Mouse (Mus musculus) hindbrain, embryonic 10.5 days (tissue): Measurements from ENCODE around the gene Nle1. TPM values are rescaled to one million over a fixed set of nuclear protein-coding genes. Genes with fewer than 3 reads are reported as not detected.
A peak's percentile ranks its signal among the peaks of the same experiment; 100 is the strongest.

Experiments used
- DNase-seq: peaks from one replicate; pipeline ENCODE4 v3.0.0-alpha.2; 2017; ENCODE audit warnings: low spot score
- H3K27ac ChIP-seq: fragments of 300-500 bp; sonication (generic); 2 replicates; pipeline ENCODE4 v1.5.1; 2016; ENCODE audit warnings: mild to moderate bottlenecking, moderate library complexity
- H3K27me3 ChIP-seq: fragments of 300-500 bp; sonication (generic); 2 replicates; pipeline ENCODE4 v1.6.1; 2016; ENCODE audit warnings: mild to moderate bottlenecking; ENCODE audit not compliant: poor library complexity, insufficient read depth, severe bottlenecking
- H3K36me3 ChIP-seq: fragments of 300-500 bp; sonication (generic); 2 replicates; pipeline ENCODE4 v1.6.1; 2016; ENCODE audit warnings: mild to moderate bottlenecking, moderate library complexity
- H3K4me1 ChIP-seq: fragments of 300-500 bp; sonication (generic); replicated peaks from 2 replicates; pipeline ENCODE4 v1.6.1; 2016; ENCODE audit warnings: mild to moderate bottlenecking
- H3K4me3 ChIP-seq: fragments of 300-500 bp; sonication (generic); 2 replicates; pipeline ENCODE4 v1.5.1; 2016; ENCODE audit warnings: mild to moderate bottlenecking, moderate library complexity
- H3K9me3 ChIP-seq: fragments of 300-500 bp; sonication (generic); 2 replicates; pipeline ENCODE4 v1.6.1; 2016; ENCODE audit warnings: mild to moderate bottlenecking, moderate library complexity
- WGBS: fragments of 180-500 bp; shearing (Covaris S2); methylation state at CpG from one replicate; pipeline ENCODE4 v1.1.7; 2016; 5-methylcytosine and 5-hydroxymethylcytosine counted together
- polyA plus RNA-seq: library from polyadenylated mRNA; unstranded; fragments of >200 nt; fragmentation: Nextera tagmentation; extraction: Ambion mirVana; gene quantifications from 2 replicates; pipeline ENCODE4 v1.2.1, GENCODE M21; 2016

Nle1 gene
- polyA plus RNA-seq, 1 experiment from 2014 or later, result 37.0 TPM

DNA sequence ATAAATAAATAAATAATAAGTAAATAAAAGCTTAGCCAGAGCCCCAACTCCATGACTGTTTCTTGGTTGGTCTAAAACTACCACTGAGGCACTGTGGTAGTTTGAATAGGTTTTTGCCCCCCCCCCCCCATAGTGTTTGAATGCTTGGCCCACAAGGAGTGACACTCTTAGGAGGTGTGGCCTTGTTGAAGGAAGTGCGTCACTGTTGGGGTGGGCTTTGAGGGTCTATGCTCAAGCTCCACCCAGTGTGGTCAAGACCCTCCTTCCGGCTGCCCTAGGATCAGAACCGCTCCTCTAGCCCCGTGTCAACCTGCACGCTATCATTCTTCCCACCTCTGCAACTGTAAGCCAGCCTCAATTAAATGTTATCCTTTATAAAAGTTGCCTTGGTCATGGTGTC is 32.6 kb downstream of the Nle1 start:
- DNase-seq, result no peak
- no peak overlapping the region for H3K27ac ChIP-seq
- H3K9me3 ChIP-seq, result no peaks in the 10 kb centered on the region
- peaks cover 17% of the 10 kb centered on the region for H3K36me3 ChIP-seq
- WGBS, result 91% methylated on average over 5 of the region's 5 CpGs
- peaks cover 4% of the 10 kb centered on the region for H3K4me1 ChIP-seq
- no peaks in the 10 kb centered on the region for H3K27me3 ChIP-seq
- H3K4me3 ChIP-seq, result no peak overlapping the region

DNA sequence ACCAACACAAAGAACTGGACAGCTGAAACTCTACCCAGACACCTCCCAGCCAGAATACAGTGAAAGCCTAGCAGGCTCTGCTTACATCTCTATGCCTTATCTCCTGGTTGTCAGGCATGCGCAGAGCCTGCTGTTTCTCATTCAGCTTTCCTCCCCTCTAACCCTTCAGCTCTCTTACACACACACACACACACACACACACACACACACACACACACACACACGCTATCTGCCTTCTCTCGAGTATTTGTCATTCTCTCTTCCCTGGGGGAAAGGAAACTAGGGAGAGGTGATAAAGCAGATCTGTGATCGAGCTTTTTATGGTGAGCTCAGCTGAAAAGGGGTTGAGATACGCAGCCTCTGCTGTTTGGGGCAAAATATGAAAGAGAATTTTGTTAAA is 33.3 kb downstream of the Nle1 start:
- Histone ChIP-seq H3K9me3 (no peaks in the 10 kb centered on the region), H3K4me1 (peaks cover 11% of the 10 kb centered on the region), H3K4me3 (no peak overlapping the region), H3K27me3 (no peaks in the 10 kb centered on the region), H3K36me3 (peaks cover 14% of the 10 kb centered on the region), H3K27ac (no peak overlapping the region)
- 76% methylated on average over 5 of the region's 5 CpGs for WGBS
- no peak for DNase-seq

DNA sequence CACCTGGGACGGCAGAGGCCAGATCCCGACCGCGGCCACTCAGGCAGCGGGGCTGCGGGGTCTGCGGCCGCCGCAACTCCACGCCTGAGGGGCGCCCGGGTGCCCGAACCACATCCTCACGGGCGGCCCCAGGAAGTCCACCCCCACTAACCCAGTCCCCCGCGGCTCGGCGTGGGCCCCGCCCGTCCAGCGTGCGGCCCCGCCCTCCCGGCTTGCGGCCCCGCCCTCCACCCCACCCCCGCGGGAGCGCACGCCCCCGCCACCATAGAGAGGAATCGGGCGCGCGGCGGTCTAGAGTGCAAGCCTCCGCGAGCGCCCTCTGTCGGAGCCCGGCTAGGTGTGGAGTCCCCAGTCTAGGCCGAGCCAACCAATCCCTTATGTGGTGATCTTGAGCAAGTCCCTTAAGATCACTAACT is 37.2 kb downstream of the Nle1 start, which contains the start of gene Rffl:
Gene Rffl, minus strand, starts transcription at position 180 of the 416 bp plus-strand sequence.
- DNase-seq, result peak; percentile 91
- H3K9me3 ChIP-seq, result no peaks in the 10 kb centered on the region
- peak within 1 kb of the TSS; percentile 88 for H3K27ac ChIP-seq
- under 1% methylated on average over 43 of the region's 43 CpGs for WGBS
- peaks cover 22% of the 10 kb centered on the region for H3K4me1 ChIP-seq
- H3K36me3 ChIP-seq, result no peaks in the 10 kb centered on the region
- H3K27me3 ChIP-seq, result no peaks in the 10 kb centered on the region
- H3K4me3 ChIP-seq, result peak within 1 kb of the TSS; percentile 77

DNA sequence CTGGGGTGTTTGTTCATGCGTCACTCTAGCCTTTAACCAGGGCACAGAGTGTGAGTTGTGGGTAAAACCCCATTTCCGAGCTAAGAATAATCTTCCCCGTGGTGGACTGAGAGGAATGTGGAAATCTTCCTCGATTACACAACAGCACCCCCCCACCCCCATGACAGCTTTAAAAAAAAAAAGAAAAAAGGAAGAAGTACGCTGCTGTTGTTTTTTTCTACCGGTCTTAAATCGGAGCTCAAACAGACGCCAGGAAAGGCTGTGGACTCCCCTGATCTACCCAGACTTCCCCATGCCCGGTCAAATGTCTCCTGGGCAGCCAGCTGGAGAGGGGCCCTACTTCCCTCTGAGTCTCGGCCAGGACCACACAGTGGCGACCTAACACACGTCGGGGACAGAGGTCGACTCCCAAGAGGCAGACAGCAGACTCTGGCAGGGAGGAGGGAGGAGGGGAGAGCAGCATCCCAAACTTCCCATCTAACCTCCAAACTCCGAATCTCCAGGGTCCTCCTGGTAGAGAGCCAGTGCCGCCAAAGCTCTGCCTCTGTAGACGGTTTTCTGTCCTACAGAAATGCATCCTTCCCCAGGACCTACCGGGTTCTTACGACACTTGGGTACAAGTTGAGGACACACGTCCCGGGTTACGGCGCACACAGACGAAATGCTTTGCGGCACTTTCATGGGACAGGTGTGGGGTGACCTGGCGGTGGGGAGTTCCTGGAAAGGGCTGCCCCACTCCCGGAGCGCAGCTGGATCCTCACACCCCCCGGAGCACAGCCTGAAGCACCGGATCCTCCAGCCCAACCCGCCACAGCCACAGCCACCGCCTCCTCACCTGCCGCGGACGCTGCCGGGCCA is 37.8 kb downstream of the Nle1 start:
- DNase-seq, result peak; percentile 56
- Histone ChIP-seq H3K9me3 (no peaks in the 10 kb centered on the region), H3K4me3 (peak overlapping the region; percentile 77), H3K36me3 (no peaks in the 10 kb centered on the region), H3K4me1 (peaks cover 22% of the 10 kb centered on the region), H3K27ac (peak overlapping the region; percentile 88), H3K27me3 (no peaks in the 10 kb centered on the region)
- WGBS, result 4% methylated on average over 36 of the region's 36 CpGs

DNA sequence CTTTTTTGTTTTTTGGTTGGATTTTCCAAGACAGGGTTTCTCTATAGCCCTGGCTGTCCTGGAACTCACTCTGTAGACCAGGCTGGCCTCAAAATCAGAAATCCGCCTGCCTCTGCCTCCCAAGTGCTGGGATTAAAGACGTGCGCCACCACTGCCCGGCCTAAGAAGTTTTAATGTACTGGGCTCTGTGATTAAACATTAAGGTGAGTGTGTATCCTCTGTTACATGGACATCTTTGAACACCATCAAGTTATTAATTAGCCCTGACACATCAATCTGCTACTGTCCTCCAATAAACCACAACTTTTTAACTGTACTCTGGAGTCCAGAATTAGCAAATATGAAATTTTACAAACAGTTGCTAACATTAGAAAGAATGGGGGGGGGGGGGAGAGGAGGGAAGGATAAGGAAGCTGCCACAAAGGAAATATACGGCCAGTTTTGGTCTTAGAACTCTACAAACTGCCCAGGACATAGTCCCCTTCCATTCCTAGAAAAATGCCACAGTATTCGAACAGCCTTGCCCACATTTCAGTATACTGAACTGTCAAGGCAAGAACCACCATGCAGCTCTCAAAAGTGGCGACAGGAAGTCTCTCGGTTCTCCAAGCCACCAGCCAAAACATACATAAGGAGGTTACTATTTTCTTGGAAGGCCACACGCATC is 38.6 kb downstream of the Nle1 start:
- WGBS, result 76% methylated on average over 9 of the region's 9 CpGs
- H3K4me3 ChIP-seq, result peak overlapping the region; percentile 77
- DNase-seq, result no peak
- H3K27me3 ChIP-seq, result no peaks in the 10 kb centered on the region
- H3K27ac ChIP-seq, result 0 out of 2 replicates have a peak overlapping the region, but pooled peaks have one; percentile 35
- H3K36me3 ChIP-seq, result no peaks in the 10 kb centered on the region
- H3K9me3 ChIP-seq, result no peaks in the 10 kb centered on the region
- peaks cover 22% of the 10 kb centered on the region for H3K4me1 ChIP-seq

DNA sequence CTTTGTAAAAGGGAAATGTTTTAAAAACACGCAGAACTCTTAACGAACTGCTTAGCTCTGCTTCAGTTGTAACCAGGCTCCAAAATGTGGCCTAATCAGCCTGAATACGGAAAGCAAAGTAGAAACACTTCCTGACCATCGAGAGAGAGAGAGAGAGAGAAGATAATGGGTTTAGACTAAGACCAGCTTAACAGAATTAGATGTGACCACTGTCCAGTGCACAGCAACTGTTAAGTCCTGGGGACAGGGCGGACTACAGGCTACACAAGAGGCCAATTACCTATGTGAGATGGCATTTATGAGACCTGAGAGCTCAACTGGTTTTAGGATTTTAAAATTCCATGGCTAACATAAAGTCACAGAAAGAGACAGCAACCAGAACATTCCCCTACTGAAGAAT is 40.3 kb downstream of the Nle1 start:
- no peak for DNase-seq
- Histone ChIP-seq H3K36me3 (no peaks in the 10 kb centered on the region), H3K9me3 (no peaks in the 10 kb centered on the region), H3K4me3 (no peak overlapping the region), H3K27ac (no peak overlapping the region), H3K4me1 (peaks cover 22% of the 10 kb centered on the region), H3K27me3 (no peaks in the 10 kb centered on the region)
- 81% methylated on average over 5 of the region's 5 CpGs for WGBS

DNA sequence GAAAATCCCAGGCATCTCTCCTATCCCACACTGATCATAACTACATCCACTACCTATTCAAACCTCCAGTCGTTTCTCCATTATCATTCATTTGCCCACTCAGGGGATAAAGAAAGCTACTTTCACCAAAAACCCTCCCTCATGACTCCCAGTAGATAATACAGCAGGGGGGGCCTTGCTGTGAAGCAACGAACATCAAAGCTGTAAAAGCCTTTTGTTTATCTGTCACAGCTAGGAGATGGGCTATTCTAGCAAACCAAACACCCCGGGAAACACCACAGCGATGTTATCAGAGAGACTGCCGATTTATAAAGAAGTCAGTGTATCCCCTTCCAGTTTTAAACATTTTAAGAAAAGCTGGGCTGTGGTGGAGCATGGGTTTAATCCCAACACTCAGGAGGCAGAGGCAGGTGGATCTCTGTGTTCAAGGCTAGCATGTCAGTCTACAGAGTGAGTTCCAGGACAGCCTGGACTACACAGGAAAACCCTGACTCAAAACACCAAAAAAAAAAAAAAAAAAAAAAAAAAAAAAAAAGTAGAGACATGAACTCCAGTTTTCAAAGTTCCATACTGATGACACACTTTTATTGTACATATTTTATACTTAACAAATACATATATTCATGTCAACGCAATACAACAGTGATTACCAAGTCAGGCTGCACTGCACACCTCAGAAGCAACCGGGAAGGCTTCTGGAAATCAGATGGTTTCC is 41.2 kb downstream of the Nle1 start:
- Histone ChIP-seq H3K4me3 (no peak overlapping the region), H3K36me3 (no peaks in the 10 kb centered on the region), H3K4me1 (peaks cover 24% of the 10 kb centered on the region), H3K27ac (no peak overlapping the region), H3K27me3 (no peaks in the 10 kb centered on the region), H3K9me3 (no peaks in the 10 kb centered on the region)
- 26% methylated on average over 7 of the region's 7 CpGs for WGBS
- no peak for DNase-seq

DNA sequence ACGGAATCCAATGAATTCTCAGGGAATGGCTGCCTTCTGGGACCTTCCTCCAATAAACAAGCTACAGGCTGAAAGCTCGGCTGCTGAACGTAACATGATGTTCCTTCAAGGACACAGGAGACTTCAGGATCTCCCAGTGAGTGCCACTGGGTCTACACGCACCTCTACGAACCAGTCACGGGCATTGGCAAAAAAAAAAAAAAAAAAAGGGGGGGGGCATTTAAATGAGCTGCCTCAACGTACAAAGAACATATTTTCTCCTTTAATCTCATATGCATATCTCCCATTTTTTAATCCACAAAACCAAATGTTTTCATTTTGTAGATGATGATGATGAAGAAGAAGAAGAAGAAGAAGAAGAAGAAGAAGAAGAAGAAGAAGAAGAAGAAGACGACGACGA is 42.3 kb downstream of the Nle1 start:
- DNase-seq, result no peak
- Histone ChIP-seq H3K27me3 (no peaks in the 10 kb centered on the region), H3K9me3 (no peaks in the 10 kb centered on the region), H3K4me3 (no peak overlapping the region), H3K4me1 (peaks cover 30% of the 10 kb centered on the region), H3K36me3 (no peaks in the 10 kb centered on the region), H3K27ac (no peak overlapping the region)
- 75% methylated on average over 10 of the region's 10 CpGs for WGBS

DNA sequence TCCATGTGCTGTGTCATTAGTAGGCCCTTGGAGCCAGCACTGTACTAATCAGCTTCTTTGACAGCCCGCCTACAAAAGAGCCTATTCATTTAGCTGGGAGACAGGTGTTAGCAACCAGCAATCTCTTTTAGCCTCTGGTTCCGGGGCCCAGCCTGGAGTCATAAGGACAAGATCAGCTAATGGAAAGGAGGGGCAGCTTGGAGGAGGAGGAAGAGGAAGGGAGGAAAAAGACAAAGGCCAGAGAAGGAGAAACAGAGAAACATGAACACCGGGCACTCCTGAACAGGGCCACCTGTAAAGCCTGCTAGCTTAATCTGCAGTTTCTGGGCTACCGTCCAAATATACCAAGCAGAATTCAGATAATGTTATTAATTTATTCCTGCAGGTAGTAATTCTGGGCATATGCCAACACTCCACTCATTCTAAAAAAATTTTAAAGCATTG is 44.7 kb downstream of the Nle1 start:
- no peak for DNase-seq
- Histone ChIP-seq H3K27ac (no peak overlapping the region), H3K4me3 (no peak overlapping the region)

DNA sequence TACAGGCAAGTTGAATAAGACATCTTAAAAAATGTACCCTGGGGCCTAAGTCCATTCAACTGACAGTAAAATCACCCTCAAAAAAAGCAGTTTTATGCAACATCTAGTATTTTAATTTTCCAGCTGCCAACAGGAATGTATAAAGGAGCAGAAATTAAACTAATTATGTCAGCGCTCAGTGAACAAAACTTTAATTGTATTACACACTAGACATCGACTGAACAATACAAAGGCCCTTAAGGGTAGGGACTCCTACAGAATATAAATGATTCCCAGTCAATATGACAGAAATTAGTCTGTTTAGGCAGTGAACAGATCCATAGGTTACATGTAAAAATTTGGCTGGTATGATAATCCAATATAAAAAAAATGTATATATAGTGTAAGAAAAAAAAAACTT is 45.2 kb downstream of the Nle1 start:
- Histone ChIP-seq H3K36me3 (no peaks in the 10 kb centered on the region), H3K4me1 (peaks cover 17% of the 10 kb centered on the region; the same call in 1 of the 2 replicates), H3K27ac (no peak overlapping the region), H3K9me3 (no peaks in the 10 kb centered on the region), H3K27me3 (no peaks in the 10 kb centered on the region), H3K4me3 (no peak overlapping the region)
- WGBS, result 75% methylated on average over 2 of the region's 2 CpGs
- no peak for DNase-seq

More for the DNA sequence above, 44.7 kb downstream of the Nle1 start:
- Histone ChIP-seq H3K9me3 (no peaks in the 10 kb centered on the region), H3K4me1 (peaks cover 18% of the 10 kb centered on the region; the same call in 1 of the 2 replicates), H3K36me3 (no peaks in the 10 kb centered on the region), H3K27me3 (no peaks in the 10 kb centered on the region)
- WGBS, result 72% methylated on average over 4 of the region's 4 CpGs

DNA sequence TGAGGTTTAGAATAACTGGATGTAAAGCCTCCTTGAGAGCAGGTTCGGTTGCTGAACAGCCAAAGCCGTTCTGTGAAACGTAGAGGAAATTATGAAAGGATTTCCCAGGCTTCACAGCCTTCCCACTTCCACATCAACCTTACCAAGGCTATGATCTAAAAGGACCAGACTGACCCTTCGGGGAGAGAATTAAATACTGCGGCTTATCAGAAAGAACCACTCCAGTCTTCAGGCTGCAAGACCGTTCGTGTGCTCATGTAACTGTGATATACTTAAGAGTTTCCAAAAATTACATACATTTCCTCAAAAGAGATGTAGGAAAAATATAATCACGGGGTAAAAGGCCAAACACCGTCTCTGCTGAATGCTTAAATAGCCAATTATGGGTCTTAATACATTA is 45.6 kb downstream of the Nle1 start:
- peaks cover 14% of the 10 kb centered on the region; the same call in 1 of the 2 replicates for H3K4me1 ChIP-seq
- no peaks in the 10 kb centered on the region for H3K9me3 ChIP-seq
- no peaks in the 10 kb centered on the region for H3K36me3 ChIP-seq
- no peak overlapping the region for H3K4me3 ChIP-seq
- no peak for DNase-seq
- no peak overlapping the region for H3K27ac ChIP-seq
- no peaks in the 10 kb centered on the region for H3K27me3 ChIP-seq
- 89% methylated on average over 9 of the region's 9 CpGs for WGBS

DNA sequence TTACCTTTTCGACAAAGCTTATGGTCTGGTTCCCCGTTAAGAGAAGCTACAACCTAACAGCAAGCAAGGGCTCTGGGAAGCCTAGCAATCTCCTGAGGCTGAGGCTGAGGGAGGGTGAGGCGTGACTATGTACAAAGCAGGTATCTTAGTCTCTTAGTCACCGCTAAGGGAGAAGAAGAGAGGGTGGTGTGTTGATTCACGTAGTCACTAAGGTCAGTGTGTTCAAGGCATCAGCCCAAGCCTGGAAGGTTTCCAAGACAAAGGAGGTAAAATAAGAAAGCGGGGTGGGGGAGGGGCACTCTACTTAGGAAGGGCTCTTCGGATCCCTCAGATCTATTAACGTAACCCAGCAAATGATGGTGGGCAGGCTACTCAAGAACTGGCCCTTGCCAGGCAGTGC is 46.7 kb downstream of the Nle1 start:
- no peak for DNase-seq
- H3K9me3 ChIP-seq, result no peaks in the 10 kb centered on the region
- H3K4me3 ChIP-seq, result no peak overlapping the region
- 0 out of 2 replicates have a peak overlapping the region, but pooled peaks have one; percentile 23 for H3K27ac ChIP-seq
- no peaks in the 10 kb centered on the region for H3K36me3 ChIP-seq
- 72% methylated on average over 8 of the region's 8 CpGs for WGBS
- peaks cover 9% of the 10 kb centered on the region; the same call in 1 of the 2 replicates for H3K4me1 ChIP-seq
- no peaks in the 10 kb centered on the region for H3K27me3 ChIP-seq
